Mouse (Mus musculus) embryo, embryonic 9.5 days (tissue): Measurements from ENCODE around the gene Gabrp.

Experiments
- DNase-seq: peaks from one replicate; pipeline ENCODE4 v3.0.0-alpha.2; 2017; ENCODE audit errors: extremely low spot score

Gabrp gene

GRCm38 (mm10) chr11:33578859-33579258 lies at the start of gene Gabrp:
TSS of gene Gabrp (minus strand) at chr11:33578959.
- no peak for DNase-seq

DNA sequence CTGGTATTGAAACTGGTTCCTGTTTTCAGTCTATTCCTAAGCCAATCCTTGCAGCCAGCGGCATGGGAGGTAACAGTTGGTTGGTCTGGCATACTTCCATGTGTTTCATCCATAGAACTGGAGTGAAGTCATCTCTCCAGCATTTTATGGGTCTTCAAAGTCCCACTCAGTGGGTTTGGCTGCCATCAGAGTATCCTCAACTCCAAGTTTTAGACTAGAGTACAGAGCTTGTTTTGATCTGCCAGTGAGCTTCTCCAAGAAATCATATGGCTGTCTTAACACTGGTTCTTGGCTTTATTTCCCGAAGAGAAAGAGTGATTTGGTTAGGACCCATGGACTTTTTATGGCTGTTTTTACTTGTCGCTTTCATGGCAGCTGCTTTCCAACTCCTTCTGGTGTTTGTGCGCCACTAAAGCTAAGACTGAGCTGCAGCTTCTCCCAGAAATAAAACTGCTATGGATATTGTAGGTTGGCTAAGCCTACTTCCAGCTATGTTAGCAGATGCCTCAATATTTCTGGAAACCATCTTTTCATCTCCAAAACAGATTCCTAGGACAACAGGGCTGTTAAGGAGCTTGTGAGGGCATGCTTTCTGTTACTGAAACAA lies 48.5 kb upstream of the Gabrp start:
- no peak for DNase-seq

DNA sequence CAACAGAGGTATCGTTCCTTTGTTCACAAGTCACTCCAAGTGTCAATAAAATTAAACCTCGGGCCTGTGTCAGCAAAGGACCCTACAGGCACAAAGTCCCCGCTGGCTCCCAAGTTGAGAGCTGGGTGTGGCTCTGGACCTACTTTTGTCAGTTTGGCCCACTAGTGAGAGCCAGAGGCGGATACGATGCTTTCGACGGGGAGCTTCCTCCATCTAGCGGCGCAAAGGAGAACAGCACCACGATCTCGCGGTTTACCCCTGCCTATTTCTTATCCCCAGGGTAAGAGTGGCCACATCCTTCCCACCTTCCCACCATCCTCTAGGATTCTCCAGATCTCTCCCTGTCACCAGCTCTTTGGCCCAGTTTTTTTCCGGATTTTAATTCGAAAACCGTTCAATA lies 35.5 kb upstream of the Gabrp start:
- peak; percentile 80 for DNase-seq

- peak; percentile 49 for DNase-seq
Observed at GRCm38 (mm10) chr11:33607784-33608183, 29.0 kb upstream of the Gabrp start.

GRCm38 (mm10) chr11:33603174-33603573 lies 24.4 kb upstream of the Gabrp start:
- no peak for DNase-seq

GRCm38 (mm10) chr11:33598986-33599385 lies 20.2 kb upstream of the Gabrp start, which contains the start of gene D130052B06Rik:
TSS of gene D130052B06Rik (plus strand) at chr11:33599302.
- DNase-seq = no peak

- DNase-seq = no peak
Observed at GRCm38 (mm10) chr11:33596655-33597054, 17.9 kb upstream of the Gabrp start.

DNA sequence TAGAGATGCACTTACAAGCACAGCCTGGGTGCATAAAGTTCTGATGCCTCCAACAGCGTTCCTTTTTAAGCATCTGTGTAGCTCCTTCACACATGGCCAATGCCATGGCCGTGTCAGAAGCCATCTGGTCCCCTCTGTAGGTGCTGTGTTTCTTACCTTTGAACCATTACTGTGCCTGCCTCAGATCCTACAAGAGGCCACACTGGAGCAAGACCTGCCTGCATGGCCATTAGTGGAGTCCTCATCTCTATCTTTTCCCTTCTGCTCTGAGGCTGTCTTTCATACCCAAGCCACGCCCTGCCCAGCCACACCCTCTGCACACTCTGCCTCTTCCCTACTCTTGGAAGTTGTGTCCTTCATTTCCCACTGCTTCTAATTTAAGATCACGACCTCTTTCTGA lies 14.1 kb upstream of the Gabrp start:
- DNase-seq = no peak

- no peak for DNase-seq
Observed at GRCm38 (mm10) chr11:33590771-33591170, 12.0 kb upstream of the Gabrp start.

- no peak for DNase-seq
Observed at GRCm38 (mm10) chr11:33586614-33587013, 7.9 kb upstream of the Gabrp start.

DNA sequence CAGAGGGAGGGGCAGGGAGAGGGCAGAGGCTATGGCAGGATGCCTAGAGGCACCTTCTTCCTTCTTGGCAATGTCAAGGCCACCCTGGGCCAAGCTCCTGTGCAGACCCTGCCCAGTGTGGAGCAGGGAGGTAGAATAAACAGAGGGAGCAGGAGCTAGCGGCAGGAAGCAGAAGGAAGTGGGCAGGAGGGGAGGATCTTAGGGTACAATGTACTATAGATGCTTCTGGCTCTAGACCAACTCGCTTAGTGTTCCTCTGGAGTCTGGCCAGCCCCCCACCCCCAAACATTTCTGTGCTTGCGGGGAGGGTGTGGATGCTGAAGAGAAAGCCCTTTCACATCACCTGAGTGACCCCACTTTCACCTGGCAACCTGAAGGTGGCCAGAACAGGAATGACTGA lies 862 bp upstream of the Gabrp start:
- no peak for DNase-seq

GRCm38 (mm10) chr11:33574944-33575343 lies 3.8 kb downstream of the Gabrp start:
- DNase-seq = no peak

DNA sequence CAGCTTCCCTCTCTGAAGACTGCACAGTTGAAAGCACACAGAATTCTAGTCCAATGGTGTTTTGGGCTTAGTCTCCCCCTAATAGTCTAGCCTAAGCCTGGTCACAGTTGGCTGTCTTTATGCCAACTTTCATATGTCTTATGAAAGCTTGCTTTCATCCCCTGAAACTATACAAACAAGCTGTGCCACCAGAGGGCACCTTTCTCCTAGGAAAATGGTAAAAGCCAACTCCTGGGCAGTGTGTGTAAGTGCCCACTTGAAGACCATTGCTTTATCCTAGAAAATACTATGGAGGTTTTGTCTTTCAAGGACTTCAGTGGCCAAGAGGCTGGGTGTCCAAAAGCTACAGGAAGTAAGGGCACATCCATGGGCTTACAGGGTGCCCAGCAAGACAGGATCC lies 8.3 kb downstream of the Gabrp start:
- no peak for DNase-seq

DNA sequence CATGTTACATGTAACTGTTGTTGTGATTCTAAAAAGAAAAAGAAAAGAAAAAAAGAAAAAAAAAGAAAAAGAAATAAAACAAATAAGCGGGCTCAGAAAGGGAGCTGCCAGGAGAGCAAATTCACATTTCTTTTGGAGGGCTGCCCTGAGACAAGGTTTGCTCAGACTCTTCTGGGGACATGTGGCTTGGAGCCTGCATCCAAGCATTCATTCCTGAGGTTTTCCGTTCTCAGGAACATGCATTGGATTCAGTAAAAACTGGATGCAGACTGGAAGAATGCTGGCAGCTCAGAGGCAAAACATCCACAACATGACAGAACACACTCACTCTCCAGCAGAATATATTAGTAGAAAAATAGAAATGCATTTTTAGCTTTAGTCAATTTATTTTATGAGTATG lies 14.8 kb downstream of the Gabrp start:
- DNase-seq = no peak

GRCm38 (mm10) chr11:33554123-33554522 lies 24.6 kb downstream of the Gabrp start:
- DNase-seq = no peak

- DNase-seq = no peak
Observed at GRCm38 (mm10) chr11:33550861-33551560, 27.7 kb downstream of the Gabrp start.

- no peak for DNase-seq
Observed at GRCm38 (mm10) chr11:33547386-33547785, 31.4 kb downstream of the Gabrp start.

GRCm38 (mm10) chr11:33544945-33545344 lies 33.8 kb downstream of the Gabrp start:
- DNase-seq = no peak

DNA sequence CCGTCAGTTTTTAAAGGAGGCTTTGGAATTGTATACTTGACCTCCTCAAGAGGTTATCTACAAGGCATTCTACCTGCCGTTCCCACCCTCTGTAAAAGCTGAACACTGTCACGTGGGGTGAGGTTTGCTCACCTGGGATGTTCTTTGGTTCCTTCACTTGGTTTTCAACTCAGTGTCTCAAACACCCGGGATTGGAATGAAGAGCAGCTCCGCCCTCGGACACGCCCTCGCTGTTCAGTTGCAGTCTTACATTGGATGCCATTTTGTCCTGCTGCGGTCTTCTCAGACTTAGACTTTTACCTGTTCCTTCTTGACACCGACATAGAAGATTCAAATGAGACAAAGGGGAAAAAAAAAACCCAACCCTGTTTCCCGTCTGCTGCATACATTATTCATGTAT lies 34.6 kb downstream of the Gabrp start:
- DNase-seq = no peak

GRCm38 (mm10) chr11:33537390-33538125 lies 41.2 kb downstream of the Gabrp start:
- DNase-seq = no peak

- no peak for DNase-seq
Observed at GRCm38 (mm10) chr11:33536636-33537035, 42.1 kb downstream of the Gabrp start.

GRCm38 (mm10) chr11:33534541-33534940 lies 44.2 kb downstream of the Gabrp start:
- DNase-seq = no peak

GRCm38 (mm10) chr11:33533577-33533976 lies 45.2 kb downstream of the Gabrp start:
- no peak for DNase-seq
